ENCODE assay signal across 10 mouse cellular contexts in the genomic region with DNA sequence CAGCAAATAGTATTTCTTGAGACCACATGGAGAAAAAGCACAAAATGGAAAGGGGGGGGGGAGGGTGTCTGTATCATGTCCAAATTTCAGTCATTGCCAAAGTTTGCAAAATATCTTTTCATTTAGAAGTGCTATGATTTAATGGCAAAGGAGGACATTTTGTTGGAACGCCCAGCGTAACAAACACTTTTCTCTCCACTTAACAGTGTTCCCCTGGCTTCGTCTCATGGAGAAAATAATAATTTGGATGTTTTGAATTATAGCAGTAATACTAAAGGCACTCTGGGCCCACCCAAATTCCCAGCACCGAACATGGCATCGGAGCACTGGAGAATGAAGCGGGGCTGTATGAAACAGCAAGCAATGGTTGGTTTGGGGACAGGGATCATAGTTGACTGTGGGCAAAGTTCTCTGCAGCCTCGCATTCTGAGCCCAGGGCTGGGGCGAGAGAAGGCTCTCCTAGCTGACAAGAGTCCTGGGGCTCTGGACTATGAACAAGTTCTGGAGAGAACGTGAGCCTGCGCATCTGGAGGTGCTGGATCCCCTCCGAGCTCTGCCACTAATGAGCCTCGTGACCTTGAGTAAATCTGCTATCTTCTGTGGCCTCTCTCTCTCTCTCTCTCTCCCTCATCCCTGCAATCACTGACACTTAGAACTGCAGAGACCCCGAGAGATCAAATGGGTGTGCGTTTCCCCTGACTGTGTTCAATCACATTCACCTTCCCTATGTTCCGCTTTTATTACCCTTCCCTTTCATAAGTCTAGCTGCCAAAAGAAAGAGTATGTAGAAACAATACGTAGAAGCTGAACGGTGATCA.
DNase-seq lines count a peak whose midpoint lies in the region; ATAC-seq lines count a peak whose summit lies in the region.
"Had no signal": no experiment of that assay in that cellular context is flagged by ENCODE, and none has a peak within 500 bp of the region (broad histone marks: within the 10 kb centered on the region; RNA-seq: fewer than 3 reads in every experiment).

No protein-coding gene starts in this region.

- no peak overlapping the region for H3K9ac ChIP-seq in kidney, embryonic 16.5 days (replicated peaks; ENCODE audit: low read length)
- H3K9ac ChIP-seq in limb, embryonic 15.5 days = no peak overlapping the region
- H3K9ac ChIP-seq: neural tube, embryonic 12.5 days had no signal

- 63% methylated on average over 17 of the region's 17 CpGs for WGBS in kidney, embryonic 16.5 days
- 50% methylated on average over 17 of the region's 17 CpGs for WGBS in limb, embryonic 15.5 days

- no peak overlapping the region for H3K4me2 ChIP-seq in kidney, embryonic 16.5 days (replicated peaks; ENCODE audit: low read depth, low read length)
- H3K4me2 ChIP-seq in limb, embryonic 15.5 days = no peak overlapping the region
- H3K4me2 ChIP-seq: neural tube, embryonic 12.5 days had no signal

- peak; percentile 2 for DNase-seq in kidney, adult 11 months
- peak; percentile 39 for DNase-seq in heart, adult 8-10 months (ENCODE audit: low spot score)
- DNase-seq in layer of hippocampus, adult 11-12 months (ENCODE audit: low spot score) = no peak
- DNase-seq in frontal cortex, postnatal 25 days (ENCODE audit: low spot score in 2 of 2) = no peak
- DNase-seq in MN1 (ENCODE audit: low spot score) = no peak
- DNase-seq: cerebellum, postnatal 25 days had no signal

- H3K4me3 ChIP-seq in kidney, embryonic 16.5 days (ENCODE audit: low read length) = no peak overlapping the region
- peak overlapping the region; percentile 23; the same call in 1 of the 2 replicates for H3K4me3 ChIP-seq in brown adipose tissue, adult 24 weeks (ENCODE audit: insufficient read depth, low read depth, low read length)
- H3K4me3 ChIP-seq in limb, embryonic 15.5 days = no peak overlapping the region
- H3K4me3 ChIP-seq: neural tube, embryonic 12.5 days had no signal

- H3K27me3 ChIP-seq in kidney, embryonic 16.5 days (ENCODE audit: insufficient read depth, low read length) = no peaks in the 10 kb centered on the region
- H3K27me3 ChIP-seq in limb, embryonic 15.5 days = no peaks in the 10 kb centered on the region
- H3K27me3 ChIP-seq: neural tube, embryonic 12.5 days had no signal

- ATAC-seq in kidney, embryonic 16.5 days (ENCODE audit: low FRiP score, low TSS enrichment) = no peak; the same call in 1 of the 2 replicates
- ATAC-seq in limb, embryonic 15.5 days (ENCODE audit: insufficient number of reproducible peaks, low FRiP score, low TSS enrichment, low read depth) = peak; percentile 61; the same call in 1 of the 2 replicates

- no peaks in the 10 kb centered on the region for H3K36me3 ChIP-seq in kidney, embryonic 16.5 days (ENCODE audit: insufficient read depth, low read length)
- H3K36me3 ChIP-seq in limb, embryonic 15.5 days = no peaks in the 10 kb centered on the region
- H3K36me3 ChIP-seq: neural tube, embryonic 12.5 days had no signal

- H3K27ac ChIP-seq in kidney, embryonic 16.5 days (ENCODE audit: low read length) = no peak overlapping the region
- H3K27ac ChIP-seq in brown adipose tissue, adult 24 weeks (replicated peaks; ENCODE audit: low read depth, low read length) = peak overlapping the region; percentile 78
- peak overlapping the region; percentile 84 for H3K27ac ChIP-seq in limb, embryonic 15.5 days
- H3K27ac ChIP-seq: neural tube, embryonic 12.5 days had no signal

- H3K4me1 ChIP-seq in kidney, embryonic 16.5 days (ENCODE audit: insufficient read depth, low read length) = no peaks in the 10 kb centered on the region
- no peaks in the 10 kb centered on the region for H3K4me1 ChIP-seq in brown adipose tissue, adult 24 weeks (ENCODE audit: control insufficient read depth, insufficient read depth, insufficient read length, low read length)
- peaks cover 21% of the 10 kb centered on the region for H3K4me1 ChIP-seq in limb, embryonic 15.5 days
- H3K4me1 ChIP-seq: neural tube, embryonic 12.5 days had no signal

- H3K9me3 ChIP-seq in kidney, embryonic 16.5 days (ENCODE audit: low read length) = no peaks in the 10 kb centered on the region
- no peaks in the 10 kb centered on the region for H3K9me3 ChIP-seq in limb, embryonic 15.5 days
- H3K9me3 ChIP-seq: neural tube, embryonic 12.5 days had no signal

Comparison
In these comparisons a context has a peak if more than half of its experiments do, and no peak if none do; other contexts are left out.
1. DNase-seq: peak in kidney, adult 11 months (single experiment) and heart, adult 8-10 months (single experiment); none in layer of hippocampus, adult 11-12 months (single experiment), frontal cortex, postnatal 25 days (0 of 2) and MN1 (single experiment).